Mouse (Mus musculus) cerebellum, adult 2 months (tissue): ENCODE results near the gene Capn9. TPM values are rescaled to one million over a fixed set of nuclear protein-coding genes. Genes with fewer than 3 reads are reported as not detected.

Experiments used
- DNase-seq, 2 experiments: peaks; one replicate each; pipeline ENCODE4 v3.0.0; 2021
- H3K27ac ChIP-seq: fragments of 200-500 bp; 2 replicates; pipeline ENCODE4 v1.5.1; 2012; ENCODE audit warnings: low read length, control low read depth, inconsistent platforms; ENCODE audit not compliant: insufficient read depth
- H3K27me3 ChIP-seq: fragments of 200-500 bp; 2 replicates; pipeline ENCODE4 v1.6.1; 2012; ENCODE audit warnings: inconsistent platforms, mild to moderate bottlenecking, low read length, moderate library complexity; ENCODE audit not compliant: control insufficient read depth, insufficient read depth
- H3K4me1 ChIP-seq: fragments of 200-500 bp; 2 replicates; pipeline ENCODE4 v1.6.1; 2011; ENCODE audit warnings: low read length; ENCODE audit not compliant: control insufficient read depth, insufficient read depth
- H3K4me3 ChIP-seq: fragments of 200-500 bp; replicated peaks from 2 replicates; pipeline ENCODE3; 2011; ENCODE audit warnings: mild to moderate bottlenecking, low read depth, low read length, control low read depth; ENCODE audit not compliant: insufficient read depth
- CTCF ChIP-seq: fragments of 200-500 bp; IDR thresholded peaks from 2 replicates; pipeline ENCODE4 v1.5.1; 2011; ENCODE audit warnings: low read depth, mild to moderate bottlenecking, control low read depth, low read length, moderate library complexity, borderline replicate concordance; ENCODE audit not compliant: insufficient read depth
- POLR2A ChIP-seq: fragments of 200-500 bp; IDR thresholded peaks from 2 replicates; pipeline ENCODE4 v1.6.1; 2011; ENCODE audit warnings: low read length, control low read depth, borderline replicate concordance; ENCODE audit not compliant: insufficient read depth
- WGBS: fragments of 180-500 bp; shearing (Covaris S2); methylation state at CpG from one replicate; pipeline ENCODE4 v1.1.7; 2018; 5-methylcytosine and 5-hydroxymethylcytosine counted together
- polyA plus RNA-seq: library from polyadenylated mRNA; depleted of rRNA; stranded (reverse); fragments of >200 nt; gene quantifications from 2 replicates; pipeline ENCODE4 v1.2.3, GENCODE M21; 2012

The Capn9 gene
- polyA plus RNA-seq, 1 experiment: 0.08 TPM

DNA sequence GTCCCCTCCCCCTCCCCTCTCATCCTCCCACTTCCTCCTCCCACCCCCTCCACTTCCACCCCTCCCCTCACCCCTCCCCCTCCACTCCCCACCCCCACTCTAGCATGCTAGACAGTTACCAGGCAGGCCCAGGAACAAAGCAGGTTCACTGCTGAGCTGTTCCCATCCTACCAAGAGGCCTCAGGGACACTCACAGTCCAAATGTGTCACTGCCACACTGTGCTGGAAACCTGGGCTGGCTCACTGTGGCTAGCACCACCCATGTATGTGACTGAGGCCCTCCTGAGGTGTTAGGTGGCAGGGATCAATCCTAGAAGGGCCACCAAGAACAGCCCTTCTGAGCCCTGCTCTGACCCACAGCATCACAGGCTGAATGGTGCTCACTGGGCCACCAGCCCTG is 72.4 kb downstream of the Capn9 start:
- Histone ChIP-seq H3K4me3 (no peak overlapping the region), H3K4me1 (peaks cover 15% of the 10 kb centered on the region), H3K27ac (no peak overlapping the region), H3K27me3 (no peaks in the 10 kb centered on the region)
- TF ChIP-seq POLR2A (no peak), CTCF (no peak)
- DNase-seq: no peak

- no peak for DNase-seq
- no peak overlapping the region for H3K27ac ChIP-seq
- no peaks in the 10 kb centered on the region for H3K27me3 ChIP-seq
- WGBS: 90% methylated on average over 20 of the region's 20 CpGs
- no peak for TF ChIP-seq POLR2A
- peaks cover 17% of the 10 kb centered on the region for H3K4me1 ChIP-seq
- H3K4me3 ChIP-seq: no peak overlapping the region
These were observed 75.9 kb downstream of the Capn9 start for GRCm38 (mm10) chr8:124651776-124652175.

GRCm38 (mm10) chr8:124652546-124652945 is 76.6 kb downstream of the Capn9 start:
- Histone ChIP-seq H3K4me1 (peaks cover 17% of the 10 kb centered on the region), H3K4me3 (no peak overlapping the region), H3K27ac (0 out of 2 replicates have a peak overlapping the region, but pooled peaks have one; percentile 4), H3K27me3 (no peaks in the 10 kb centered on the region)
- WGBS: 20% methylated on average over 4 of the region's 4 CpGs
- no peak for TF ChIP-seq CTCF
- TF ChIP-seq POLR2A: no peak
- DNase-seq: peak; percentile 55 to 76

- TF ChIP-seq POLR2A (no peak), CTCF (no peak)
- H3K27ac ChIP-seq: no peak overlapping the region
- WGBS: 80% methylated on average over 28 of the region's 28 CpGs
These were observed 77.9 kb downstream of the Capn9 start for GRCm38 (mm10) chr8:124653568-124654475.

GRCm38 (mm10) chr8:124657961-124658360 is 82.0 kb downstream of the Capn9 start:
- Histone ChIP-seq H3K4me1 (peaks cover 14% of the 10 kb centered on the region), H3K4me3 (no peak overlapping the region), H3K27ac (no peak overlapping the region), H3K27me3 (no peaks in the 10 kb centered on the region)
- no peak for DNase-seq
- WGBS: 80% methylated on average over 7 of the region's 7 CpGs
- no peak for TF ChIP-seq CTCF
- no peak for TF ChIP-seq POLR2A

More at GRCm38 (mm10) chr8:124653568-124654475, 77.9 kb downstream of the Capn9 start:
- Histone ChIP-seq H3K27me3 (no peaks in the 10 kb centered on the region), H3K4me3 (no peak overlapping the region), H3K4me1 (peaks cover 23% of the 10 kb centered on the region)
- no peak for DNase-seq

DNA sequence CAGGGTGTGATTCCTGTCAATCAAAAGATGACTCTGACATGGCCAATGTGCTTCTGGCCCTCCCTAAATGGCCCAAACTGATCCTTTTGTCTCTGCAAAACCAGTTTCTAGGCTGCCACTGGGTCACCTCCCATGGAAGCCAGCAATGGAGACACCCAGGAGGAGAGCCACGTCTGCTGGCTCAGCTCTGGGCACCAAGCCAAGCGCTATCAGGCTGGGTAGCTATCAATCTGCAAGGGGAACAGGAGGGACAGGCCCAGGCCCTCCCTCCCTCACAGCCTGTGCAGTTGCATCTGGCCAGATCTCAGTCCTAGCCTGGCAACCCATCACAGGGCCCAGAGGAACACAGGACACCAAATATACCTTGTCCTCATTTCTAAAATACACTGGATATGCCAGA is 82.5 kb downstream of the Capn9 start:
- Histone ChIP-seq H3K4me1 (peaks cover 12% of the 10 kb centered on the region), H3K4me3 (no peak overlapping the region), H3K27ac (no peak overlapping the region), H3K27me3 (no peaks in the 10 kb centered on the region)
- no peak for TF ChIP-seq POLR2A
- peak; percentile 42 to 54 for DNase-seq
- 4% methylated on average over 2 of the region's 2 CpGs for WGBS

DNA sequence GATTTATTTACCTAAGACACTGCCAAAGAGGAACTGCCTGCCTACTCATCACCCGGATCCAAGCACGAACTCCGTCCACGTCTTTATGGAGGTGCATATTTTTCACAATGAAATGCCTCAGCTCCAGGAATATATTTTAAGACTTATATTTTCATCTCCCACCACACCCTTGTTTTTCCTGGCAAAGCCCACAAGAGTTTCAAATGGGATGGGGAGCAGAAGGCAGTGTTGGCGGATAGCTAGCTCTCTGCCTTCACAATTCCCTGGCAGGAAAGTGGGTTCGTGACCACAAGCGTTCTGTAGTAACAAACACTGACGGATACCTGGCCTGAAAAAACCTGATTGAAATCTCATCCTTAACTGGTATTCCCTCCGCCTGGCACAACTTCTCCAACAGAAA is 85.9 kb downstream of the Capn9 start:
- Histone ChIP-seq H3K27me3 (no peaks in the 10 kb centered on the region), H3K27ac (peak overlapping the region; percentile 33; the same call in 1 of the 2 replicates), H3K4me3 (peak overlapping the region; percentile 40), H3K4me1 (peaks cover 6% of the 10 kb centered on the region; the same call in 1 of the 2 replicates)
- WGBS: 46% methylated on average over 9 of the region's 9 CpGs
- no peak for DNase-seq
- no peak for TF ChIP-seq POLR2A
- no peak for TF ChIP-seq CTCF
